Mouse (Mus musculus) fat pad, adult 2 months (tissue): ENCODE measurements at regions not wholly inside any gene's neighbourhood (a gene's known extent, or its start where the extent isn't known, plus 50 kb on each side); places are given as distances from the start of the nearest gene placed in this dataset.
"Not testable (repeated sequence)": the region's sequence is repeated elsewhere in the genome, so short reads cannot be mapped to it uniquely, and the experiment has no call there.

Experiments
- DNase-seq: peaks from one replicate; pipeline ENCODE4 v3.0.0-alpha.2; 2011; ENCODE audit warnings: low read depth, low spot score; ENCODE audit errors: extremely low read depth

DNA sequence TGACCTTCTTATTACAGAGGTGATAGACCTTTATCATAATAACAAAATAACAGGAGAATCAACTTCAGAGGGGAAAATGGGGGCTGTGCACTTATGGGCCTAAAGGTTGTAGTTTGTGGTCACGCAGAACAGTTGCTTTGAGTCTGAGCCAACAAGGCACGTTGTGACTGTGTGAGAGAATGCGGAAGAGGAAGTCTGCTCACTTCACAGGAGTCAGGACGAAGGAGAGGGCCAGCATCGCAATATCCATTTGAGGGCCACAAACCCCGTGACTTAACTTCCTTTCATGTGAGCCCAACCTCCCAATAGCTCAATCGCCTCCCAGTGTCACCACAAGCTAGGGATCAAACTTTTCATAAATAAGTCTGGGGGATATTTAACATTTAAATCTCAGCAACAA is 246.6 kb upstream of the Jarid2 start:
- DNase-seq, result no peak

DNA sequence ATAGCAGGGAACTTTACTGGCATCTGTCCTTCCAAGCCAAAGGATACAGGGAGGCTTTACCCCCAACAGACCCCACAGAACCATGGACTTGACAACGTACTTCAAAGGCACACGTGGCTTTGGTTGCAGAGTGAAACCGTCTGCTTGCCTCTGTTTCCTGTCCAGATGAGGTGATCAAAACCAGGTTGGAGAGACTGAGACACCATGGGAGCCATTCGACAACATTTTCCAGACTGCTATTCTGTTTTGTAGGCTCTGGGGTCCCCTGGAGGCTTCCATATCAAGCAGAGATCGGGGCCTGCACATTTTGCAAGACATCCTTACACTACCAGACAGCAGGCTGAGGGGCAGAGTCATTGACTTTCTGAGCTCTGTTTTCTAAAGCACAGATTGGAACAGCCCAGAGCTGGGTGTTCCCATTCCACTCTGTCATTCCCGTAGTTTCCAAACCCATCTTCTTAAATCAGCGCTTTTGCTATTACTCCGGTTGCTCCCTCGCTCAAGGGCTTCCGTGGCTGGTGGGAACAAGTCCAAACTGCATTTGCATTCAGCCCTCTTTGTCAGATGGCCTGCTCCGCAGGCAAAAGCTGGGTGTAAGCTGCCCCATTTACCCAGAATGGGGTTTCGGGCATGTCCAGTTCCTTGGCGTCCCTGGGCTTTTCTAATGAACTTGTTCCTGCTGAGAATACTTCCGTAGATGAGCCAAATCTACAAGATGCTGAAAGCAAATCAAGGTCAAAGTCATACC is 244.5 kb upstream of the Jarid2 start:
- DNase-seq, result no peak

DNA sequence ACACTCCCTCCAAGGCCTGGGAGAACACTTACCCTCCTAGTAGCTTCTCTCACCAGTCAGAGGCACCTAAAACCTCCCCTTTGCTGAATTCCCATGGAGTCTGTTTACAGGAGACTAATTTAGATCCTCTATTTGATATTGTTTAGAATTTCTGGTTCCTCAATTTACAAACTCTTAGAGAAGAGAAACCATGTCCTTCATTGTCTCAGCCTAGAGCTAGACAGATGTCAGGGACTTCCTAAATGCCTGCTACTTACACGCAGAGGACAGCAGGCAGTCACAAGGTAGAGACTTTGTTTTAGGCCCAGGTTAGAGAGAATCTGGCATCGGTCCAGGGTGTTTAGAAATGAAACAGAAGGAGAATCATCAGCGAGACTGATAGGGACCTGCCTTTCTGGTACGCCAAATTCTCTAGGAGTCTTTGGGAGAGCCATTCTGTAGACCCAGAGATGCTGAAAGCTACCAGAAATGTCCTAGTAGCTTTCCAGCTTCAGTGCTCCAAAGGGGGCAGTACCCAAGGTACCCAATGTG is 238.3 kb upstream of the Jarid2 start:
- DNase-seq, result no peak

DNA sequence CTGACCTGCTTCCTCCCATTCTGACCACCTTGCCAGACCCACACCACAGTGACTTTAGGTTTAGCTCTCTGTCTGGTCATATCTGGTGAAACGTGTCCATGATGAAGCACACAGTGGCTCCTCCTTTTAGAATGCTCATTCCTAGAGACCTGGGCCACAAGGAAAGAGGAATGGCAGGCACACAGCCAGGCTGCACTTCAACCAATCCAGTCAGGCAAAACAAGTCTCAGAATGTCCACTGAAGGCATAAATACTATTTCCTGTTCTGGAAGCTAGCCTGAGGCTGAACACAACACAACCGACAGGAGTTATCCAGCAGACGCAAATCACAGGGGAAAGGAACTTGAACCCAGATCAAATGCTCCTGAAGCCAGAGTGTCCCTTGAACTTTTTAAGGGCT is 235.4 kb upstream of the Jarid2 start:
- DNase-seq, result no peak

DNA sequence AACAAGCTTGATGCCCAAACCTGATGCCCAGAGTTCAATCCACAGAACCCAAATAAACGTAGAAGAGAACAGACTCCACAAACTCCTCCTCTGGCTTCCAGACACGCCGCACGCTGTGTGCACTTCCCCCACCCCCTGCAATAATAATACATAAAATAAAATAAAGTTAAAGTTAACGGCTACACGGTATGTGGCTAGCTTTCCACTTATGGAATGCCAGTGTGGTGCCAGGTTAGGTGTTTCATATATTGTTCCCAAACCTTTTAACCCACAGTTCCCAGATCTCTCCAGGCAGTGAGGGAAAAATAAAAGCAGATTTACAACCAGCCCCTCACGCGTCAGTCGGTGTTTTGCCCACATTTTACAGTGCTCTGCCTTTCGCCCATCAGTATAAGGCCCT is 233.8 kb upstream of the Jarid2 start:
- DNase-seq, result no peak

DNA sequence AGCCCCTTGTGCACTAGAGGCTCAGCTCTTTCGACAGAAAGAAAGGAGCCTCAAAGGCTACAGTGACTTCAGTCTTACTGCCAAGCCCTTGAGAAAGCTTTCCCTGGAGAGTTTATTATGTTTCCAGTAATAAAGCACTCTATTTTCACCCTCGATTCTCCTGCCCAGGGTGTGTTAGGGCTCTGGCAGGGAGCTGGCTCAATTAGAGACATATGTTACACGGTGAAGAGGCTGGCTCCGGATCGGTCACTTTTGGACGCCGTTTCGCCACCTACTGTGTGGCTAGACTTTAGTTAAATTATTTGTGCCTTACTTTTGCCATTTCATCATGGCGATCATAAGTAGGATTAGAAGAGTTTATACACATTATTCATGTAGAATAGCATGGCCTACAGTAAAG is 232.7 kb upstream of the Jarid2 start:
- DNase-seq, result no peak

DNA sequence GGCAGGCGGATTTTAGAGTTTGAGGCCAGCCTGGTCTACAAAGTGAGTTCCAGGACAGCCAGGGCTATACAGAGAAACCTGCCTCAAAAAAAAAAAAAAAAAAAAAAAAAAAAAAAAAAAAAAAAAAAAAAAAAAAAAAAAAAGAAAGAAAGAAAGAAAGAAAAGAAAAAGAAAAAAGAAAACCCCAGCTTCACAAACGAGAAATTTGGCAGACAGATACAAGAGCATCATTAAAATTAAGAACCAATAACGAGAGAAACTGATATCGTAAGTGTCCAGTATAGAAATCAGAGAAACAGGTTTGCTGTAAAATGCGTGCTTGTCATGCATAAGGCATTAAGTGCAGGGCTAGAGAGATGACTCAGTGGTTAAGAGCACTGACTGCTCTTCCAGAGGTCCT is 228.4 kb upstream of the Jarid2 start:
- DNase-seq, result not testable (repeated sequence)

DNA sequence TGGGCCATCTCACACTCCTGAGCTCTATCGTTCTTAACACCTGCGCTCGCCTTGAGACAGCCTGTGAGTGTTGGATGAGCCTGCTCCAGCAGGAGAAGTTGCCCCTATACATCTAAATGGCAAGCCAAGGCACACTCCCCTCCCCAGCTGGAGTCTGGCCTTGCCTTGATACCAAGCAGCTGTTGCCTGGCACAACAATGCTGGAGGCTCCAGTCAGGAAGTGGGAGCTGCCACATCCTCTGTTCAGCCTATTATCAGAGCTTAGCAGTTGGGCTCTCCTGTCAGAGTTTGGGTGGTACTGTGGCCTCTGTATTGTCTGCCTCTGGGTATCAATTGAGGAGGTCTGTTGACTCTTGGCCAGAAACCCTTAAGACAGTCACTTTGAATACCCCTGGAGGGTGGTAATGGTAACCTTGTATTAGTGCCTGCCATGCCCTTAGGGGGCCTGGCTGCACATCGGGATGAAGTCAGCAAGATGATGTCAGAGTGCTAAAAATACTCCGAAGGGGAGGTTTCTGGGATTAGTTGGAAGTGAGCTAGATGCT is 227.4 kb upstream of the Jarid2 start:
- DNase-seq, result no peak

DNA sequence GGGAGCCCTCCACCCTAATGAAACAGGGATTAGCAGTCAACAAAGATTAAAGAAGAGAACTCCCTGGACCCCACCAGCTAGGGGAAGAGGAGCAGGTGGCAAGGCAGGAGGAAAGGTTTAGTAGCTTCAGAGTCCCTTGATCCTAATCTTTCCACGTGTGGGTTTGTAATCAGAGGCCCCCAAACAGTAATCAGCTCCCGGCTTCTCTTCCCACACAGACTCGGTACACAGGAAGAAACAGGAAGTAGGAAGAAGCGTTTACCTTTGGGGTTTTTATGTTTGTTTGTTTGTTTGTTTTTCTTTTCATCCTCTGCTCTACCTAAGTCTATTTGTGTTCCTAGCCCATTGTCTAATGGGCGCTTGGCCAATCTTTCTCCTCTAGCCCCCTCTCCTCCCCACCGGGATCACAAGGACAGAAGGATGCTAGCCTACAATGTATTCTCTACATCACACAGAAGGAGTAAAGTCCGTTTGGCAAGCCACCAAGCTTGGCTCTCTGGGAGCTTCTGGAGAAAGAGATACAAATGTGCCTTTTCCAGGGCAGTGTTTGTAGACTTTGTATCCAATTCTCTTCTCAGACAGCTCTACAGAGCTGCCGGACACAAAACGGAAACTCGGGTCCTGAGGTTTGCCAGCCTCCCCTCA is 226.5 kb upstream of the Jarid2 start:
- DNase-seq, result no peak

DNA sequence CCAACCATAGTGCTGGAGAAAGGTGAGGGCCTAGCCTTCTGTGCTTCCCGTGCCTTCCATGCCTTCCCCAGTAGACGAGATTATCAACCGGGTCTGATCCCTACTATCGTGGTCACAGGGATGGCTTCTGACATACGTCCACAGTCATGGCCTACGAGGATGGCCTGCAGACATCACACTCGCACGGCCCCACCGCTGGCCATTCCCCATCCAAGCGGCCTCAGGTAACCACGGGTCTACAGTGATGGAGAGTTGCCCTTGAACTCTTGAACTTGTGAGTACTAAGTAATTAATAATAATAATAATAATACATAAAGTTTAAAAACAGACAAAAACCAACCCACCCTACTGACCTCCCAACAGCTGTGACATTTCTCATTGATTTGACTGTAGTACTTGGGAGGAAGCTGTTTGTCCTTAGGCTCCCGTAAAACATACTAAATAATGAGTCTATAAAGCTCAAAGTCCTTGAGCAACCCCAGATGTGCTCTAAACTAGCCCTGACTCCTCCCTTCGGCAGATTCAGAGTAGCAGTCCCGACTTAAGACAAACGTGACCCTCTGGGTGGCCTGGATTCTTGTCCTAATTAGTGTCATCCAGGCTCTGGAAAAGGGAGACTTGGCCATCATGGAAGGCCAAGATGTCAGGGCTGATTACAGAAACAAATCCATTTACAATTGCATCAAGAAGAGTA is 225.9 kb upstream of the Jarid2 start:
- DNase-seq, result no peak

DNA sequence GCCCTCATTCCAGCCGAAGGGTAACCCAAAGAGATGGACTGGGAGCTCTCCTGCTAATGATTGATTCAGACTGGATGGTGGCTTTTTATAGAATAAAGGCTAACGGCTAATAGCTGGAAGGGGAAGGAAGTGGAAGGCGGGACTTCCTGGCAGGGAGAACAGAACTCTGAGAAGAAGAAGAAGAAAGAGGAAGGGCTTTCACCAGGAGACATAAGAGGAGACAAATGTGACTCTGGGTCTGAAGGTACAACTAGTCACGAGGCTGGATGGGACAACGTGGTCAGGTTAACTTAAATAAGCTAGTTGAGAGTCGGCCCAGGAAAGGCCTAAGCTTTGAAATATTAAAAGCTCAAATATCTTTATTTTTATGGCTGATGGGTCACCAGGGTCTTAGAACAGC is 224.8 kb upstream of the Jarid2 start:
- no peak for DNase-seq

DNA sequence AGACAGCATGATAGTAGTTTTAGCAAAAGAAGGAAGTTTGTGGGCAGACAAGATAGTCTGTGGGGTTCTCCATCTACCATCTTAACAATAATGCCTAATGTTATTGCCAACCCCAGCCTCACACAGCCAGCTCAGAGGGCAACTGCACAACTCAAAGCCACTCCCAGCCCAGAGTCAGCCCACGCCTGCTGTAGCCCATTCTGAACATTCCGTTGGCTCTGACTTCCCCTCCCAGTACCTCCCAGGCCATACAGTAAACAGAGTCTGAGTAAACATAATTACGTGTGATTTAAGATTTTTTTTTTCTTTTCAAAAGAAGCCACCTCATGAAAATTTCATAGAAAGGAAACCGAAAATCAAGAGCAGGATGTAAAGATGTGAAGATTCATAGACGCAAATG is 222.3 kb upstream of the Jarid2 start:
- no peak for DNase-seq

DNA sequence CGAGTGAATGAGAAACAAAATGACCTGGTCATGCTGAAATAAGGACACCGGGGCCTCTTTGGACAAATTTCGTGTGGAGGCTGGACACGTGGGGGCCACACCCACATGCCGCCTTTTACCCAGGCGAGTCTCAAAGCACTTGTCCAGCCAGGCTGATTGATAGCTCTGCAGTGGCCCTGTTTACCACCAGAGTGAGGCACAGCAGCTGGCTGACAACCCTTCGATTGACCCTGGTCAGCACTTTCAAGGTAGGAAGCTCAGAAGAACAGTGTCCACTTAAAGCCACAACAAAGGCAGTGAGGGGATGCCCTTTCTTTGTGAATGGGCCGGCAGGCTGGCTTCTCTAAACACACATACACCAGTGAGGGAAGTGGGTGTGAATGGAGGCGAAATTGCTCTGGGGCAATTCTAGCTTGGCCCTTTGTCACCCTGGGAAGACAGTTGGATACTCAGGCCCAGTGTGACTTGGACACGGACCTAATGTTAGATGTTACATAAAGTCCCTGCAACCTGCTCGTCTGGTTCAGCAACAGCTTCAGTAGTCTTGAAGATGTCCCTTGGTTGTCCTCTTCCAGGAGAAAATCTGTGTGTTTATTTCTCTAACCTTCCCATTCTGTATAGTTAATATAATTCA is 219.6 kb upstream of the Jarid2 start:
- DNase-seq, result peak; percentile 89

DNA sequence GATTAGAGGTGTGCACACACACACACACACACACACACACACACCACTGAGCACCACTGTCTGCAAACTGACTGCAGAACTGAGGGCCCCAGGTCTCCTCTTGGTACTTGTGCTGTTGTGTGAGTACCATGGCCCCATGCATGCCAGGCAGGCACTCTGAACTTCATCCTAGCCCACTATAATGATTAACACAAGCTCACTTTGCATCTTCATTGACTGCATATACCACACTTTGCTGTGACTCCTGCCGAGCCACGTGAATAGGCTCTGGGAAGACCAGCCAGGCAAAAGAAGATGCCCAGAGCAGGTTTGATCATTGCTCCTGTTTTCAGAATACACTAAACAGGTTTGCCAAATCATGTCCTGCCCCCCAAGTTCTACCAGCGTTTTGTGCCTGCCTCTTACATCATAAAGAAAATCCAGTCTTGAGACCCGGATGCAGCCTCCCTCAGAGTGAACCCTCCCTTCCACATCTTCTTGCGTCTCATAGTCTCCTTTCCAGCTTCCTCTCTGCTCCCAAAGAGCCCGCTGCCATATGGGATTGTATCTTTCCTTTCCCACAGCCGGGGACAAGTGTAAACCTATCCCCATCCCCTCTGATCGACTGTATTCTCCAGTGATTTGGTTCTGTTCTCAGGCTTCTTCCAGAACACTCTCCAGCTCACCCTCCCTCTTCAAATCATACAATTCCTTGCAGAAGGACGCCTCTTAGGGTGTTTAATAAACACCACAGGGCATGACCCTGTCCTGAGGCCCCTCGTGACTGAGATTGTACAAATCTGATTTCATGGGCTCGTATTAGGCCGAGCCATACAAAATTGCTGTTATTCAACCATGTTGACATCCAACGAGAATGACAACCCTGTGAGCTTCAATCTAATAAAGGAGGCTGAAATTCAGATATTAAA is 215.6 kb upstream of the Jarid2 start:
- DNase-seq, result no peak

DNA sequence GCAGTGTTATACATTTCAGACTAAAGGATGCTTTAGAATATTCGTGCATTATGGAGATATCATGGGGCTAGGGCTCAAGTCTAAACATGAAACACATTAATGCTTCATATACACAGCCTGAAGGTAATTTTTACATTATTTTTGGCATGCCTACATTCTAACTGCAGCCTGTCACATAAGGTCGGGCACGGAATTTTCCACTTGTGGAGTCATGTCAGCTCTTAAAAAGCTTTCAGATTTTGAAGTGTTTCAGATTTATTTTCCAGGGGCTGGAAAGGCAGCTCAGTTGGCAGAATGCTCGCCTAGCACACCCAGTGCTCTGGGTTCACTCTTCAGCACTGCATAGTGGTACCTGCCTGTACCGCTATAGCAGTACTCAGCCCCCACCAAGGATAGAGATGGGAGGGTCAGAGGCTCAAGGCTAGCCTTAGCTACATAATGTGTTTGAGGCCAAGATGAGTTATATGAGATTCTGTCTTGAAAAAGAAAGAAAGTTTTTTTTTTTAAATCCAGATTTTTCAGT is 214.6 kb upstream of the Jarid2 start:
- DNase-seq, result no peak

DNA sequence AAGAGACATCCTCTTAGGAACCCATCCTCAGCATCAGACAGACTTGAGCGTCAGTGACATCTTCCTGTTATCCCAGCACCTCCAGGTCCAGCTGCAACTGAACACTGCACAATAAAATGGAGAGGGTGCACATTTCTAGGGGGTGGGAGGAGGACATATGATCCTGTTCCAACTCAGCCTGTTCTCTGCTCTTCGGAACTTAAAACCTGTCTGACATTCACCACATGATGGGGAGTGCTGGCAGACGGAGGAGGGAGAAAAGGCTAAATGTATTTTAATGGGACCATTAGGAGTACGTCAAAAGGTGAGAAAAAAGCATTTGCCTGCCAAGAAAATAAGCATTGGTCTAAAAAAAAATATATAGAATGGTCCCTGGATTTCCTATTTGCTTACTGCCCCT is 212.4 kb upstream of the Jarid2 start:
- no peak for DNase-seq

DNA sequence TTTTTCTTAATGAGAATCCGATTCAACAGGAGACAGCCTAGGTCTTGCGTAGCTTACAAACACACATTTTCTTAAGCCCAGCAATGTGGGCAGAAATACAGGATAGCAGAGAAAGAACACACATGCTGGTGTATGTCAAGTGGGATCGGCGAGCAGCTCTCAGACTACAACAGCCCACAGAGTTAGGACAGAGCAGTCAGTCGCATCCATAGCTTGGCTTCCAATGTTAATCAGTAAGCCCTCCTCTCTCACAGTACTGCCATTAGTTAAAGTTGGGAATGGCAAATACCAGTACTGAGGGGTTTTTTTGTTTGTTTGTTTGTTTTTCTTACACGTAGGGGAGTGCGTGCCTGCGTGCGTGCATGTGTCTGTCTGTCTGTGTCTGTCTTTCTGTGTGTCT is 212.0 kb upstream of the Jarid2 start:
- no peak for DNase-seq

DNA sequence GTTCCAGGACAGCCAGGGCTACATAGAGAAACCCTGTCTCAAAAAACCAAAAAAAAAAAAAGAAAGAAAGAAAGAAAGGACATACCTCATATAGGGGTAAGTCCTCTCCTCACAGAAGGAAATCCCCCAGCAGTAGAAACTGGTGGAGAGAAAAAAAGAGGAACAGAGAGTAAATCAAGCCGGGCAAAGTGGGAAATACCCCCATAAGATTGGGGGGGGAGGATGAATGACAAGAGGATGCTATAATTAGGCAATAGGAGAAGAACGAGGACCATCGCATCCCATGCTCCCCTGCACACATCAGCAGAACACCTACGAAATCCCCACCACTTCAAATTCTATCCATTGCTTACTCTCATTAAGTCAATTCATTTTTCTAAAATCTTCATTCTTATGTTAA is 211.1 kb upstream of the Jarid2 start:
- DNase-seq, result no peak

DNA sequence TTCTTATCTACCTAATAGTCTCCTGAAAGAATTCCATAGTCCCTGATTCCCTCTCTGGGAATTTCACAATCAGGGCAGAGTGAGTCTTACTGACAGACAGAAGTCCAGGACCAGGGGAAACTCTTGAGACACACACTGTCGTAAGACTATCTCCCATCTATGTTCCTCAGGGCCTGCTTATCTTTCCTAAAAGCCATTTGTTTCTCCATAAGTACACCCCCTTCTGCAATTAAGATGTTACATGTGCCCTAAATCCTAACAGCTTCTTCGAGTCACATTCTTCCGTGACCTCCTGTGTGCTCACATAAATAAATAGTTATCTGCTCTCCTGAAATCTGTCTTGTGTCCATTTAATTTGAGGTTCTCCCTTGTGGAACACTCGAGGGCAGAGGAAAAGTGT is 205.8 kb upstream of the Jarid2 start:
- DNase-seq, result peak; percentile 98
